Mouse (Mus musculus) ES-Bruce4 (cell line): ENCODE results near the gene Brd3.

ENCODE experiments used
- CTCF ChIP-seq: IDR thresholded peaks from one replicate; pipeline ENCODE4 v1.8.1; 2011; ENCODE audit warnings: low read depth, low read length
- EP300 ChIP-seq: IDR thresholded peaks from 2 replicates; pipeline ENCODE4 v1.6.1; 2011; ENCODE audit warnings: low read depth, low read length; ENCODE audit not compliant: insufficient read depth
- POLR2A ChIP-seq: IDR thresholded peaks from one replicate; pipeline ENCODE4 v1.8.1; 2011; ENCODE audit warnings: low read length; ENCODE audit not compliant: insufficient read depth

GRCm38 (mm10) chr2:27450226-27450625, 57.2 kb downstream of the Brd3 start:
- TF ChIP-seq POLR2A (no peak), CTCF (no peak), EP300 (no peak)
